Mouse (Mus musculus) lung, postnatal 0 days (tissue): ENCODE measurements around the gene Smox. TPM values are rescaled to one million over a fixed set of nuclear protein-coding genes. Genes with fewer than 3 reads are reported as not detected.

ENCODE experiments used
- ATAC-seq: fragments of 200-750 bp; cut with Nextera tagmentation; 2 replicates; pipeline ENCODE4 v1.8.0; 2017; ENCODE audit warnings: moderate library complexity
- DNase-seq: peaks from one replicate; pipeline ENCODE4 v3.0.0-alpha.2; 2016; ENCODE audit warnings: low spot score
- H3K27ac ChIP-seq: fragments of 300-500 bp; sonication (generic); 2 replicates; pipeline ENCODE4 v1.5.1; 2014; ENCODE audit warnings: antibody characterized with exemption, mild to moderate bottlenecking, low read length, mixed read lengths
- H3K27me3 ChIP-seq: fragments of 300-500 bp; sonication (generic); replicated peaks from 2 replicates; pipeline ENCODE4 v1.6.1; 2014; ENCODE audit warnings: low read length, mixed read lengths; ENCODE audit not compliant: insufficient read depth
- H3K36me3 ChIP-seq: fragments of 300-500 bp; sonication (generic); 2 replicates; pipeline ENCODE4 v1.6.1; 2014; ENCODE audit warnings: low read length, mixed read lengths; ENCODE audit not compliant: insufficient read depth
- H3K4me1 ChIP-seq: fragments of 300-500 bp; sonication (generic); 2 replicates; pipeline ENCODE4 v1.6.1; 2014; ENCODE audit warnings: antibody characterized with exemption, low read depth, low read length, mixed read lengths; ENCODE audit not compliant: insufficient read depth
- H3K4me2 ChIP-seq: fragments of 300-500 bp; sonication (generic); replicated peaks from 2 replicates; pipeline ENCODE4 v1.6.1; 2014; ENCODE audit warnings: low read depth, mild to moderate bottlenecking, low read length, moderate library complexity, mixed read lengths
- H3K4me3 ChIP-seq: fragments of 300-500 bp; sonication (generic); 2 replicates; pipeline ENCODE4 v1.5.1; 2014; ENCODE audit warnings: low read depth, low read length
- H3K9ac ChIP-seq: fragments of 300-500 bp; sonication (generic); replicated peaks from 2 replicates; pipeline ENCODE4 v1.6.1; 2014; ENCODE audit warnings: low read depth, mild to moderate bottlenecking
- H3K9me3 ChIP-seq: fragments of 300-500 bp; sonication (generic); 2 replicates; pipeline ENCODE4 v1.6.1; 2016; ENCODE audit warnings: low read length, mixed read lengths
- CTCF ChIP-seq: IDR thresholded peaks from 2 replicates; pipeline ENCODE4 v1.5.1; 2016; ENCODE audit warnings: antibody characterized with exemption, mild to moderate bottlenecking
- EP300 ChIP-seq: IDR thresholded peaks from 2 replicates; pipeline ENCODE4 v1.6.1; 2016; ENCODE audit warnings: antibody characterized with exemption, mild to moderate bottlenecking, control low read depth
- WGBS: fragments of 180-500 bp; shearing (Covaris S2); extraction: QIAGEN DNeasy Blood & Tissue Kit; methylation state at CpG from one replicate; pipeline ENCODE4 v1.1.7; 2014; 5-methylcytosine and 5-hydroxymethylcytosine counted together
- polyA plus RNA-seq: library from polyadenylated mRNA; unstranded; fragments of >200 nt; fragmentation: Nextera tagmentation; extraction: Ambion mirVana; gene quantifications from 2 replicates; pipeline ENCODE4 v1.2.1, GENCODE M21; 2015

Smox gene
- polyA plus RNA-seq, 1 experiment from 2014 or later: 31.0 TPM

GRCm38 (mm10) chr2:131545386-131546307 is 54.4 kb downstream of the Smox start:
- no peak overlapping the region; the same call in 1 of the 2 replicates for H3K9ac ChIP-seq
- WGBS: 2% methylated on average over 45 of the region's 45 CpGs
- no peaks in the 10 kb centered on the region for H3K9me3 ChIP-seq
- peak overlapping the region; percentile 81 for H3K4me2 ChIP-seq
- peak; percentile 65 for ATAC-seq
- no peak overlapping the region for H3K27ac ChIP-seq
- 0 out of 2 replicates have a peak, but pooled peaks cover 7% of the 10 kb centered on the region for H3K27me3 ChIP-seq
- DNase-seq: peak; percentile 72
- peak; percentile 75 for TF ChIP-seq CTCF
- TF ChIP-seq EP300: no peak
- peak overlapping the region; percentile 39 for H3K4me3 ChIP-seq
- peaks cover 9% of the 10 kb centered on the region; the same call in 1 of the 2 replicates for H3K4me1 ChIP-seq
- H3K36me3 ChIP-seq: no peaks in the 10 kb centered on the region

GRCm38 (mm10) chr2:131546308-131546700 is 55.0 kb downstream of the Smox start:
- no peak for ATAC-seq
- Histone ChIP-seq H3K4me1 (peaks cover 9% of the 10 kb centered on the region; the same call in 1 of the 2 replicates), H3K9ac (no peak overlapping the region; the same call in 1 of the 2 replicates), H3K27me3 (0 out of 2 replicates have a peak, but pooled peaks cover 7% of the 10 kb centered on the region), H3K27ac (no peak overlapping the region), H3K4me3 (peak overlapping the region; percentile 39), H3K4me2 (peak overlapping the region; percentile 81), H3K36me3 (no peaks in the 10 kb centered on the region), H3K9me3 (no peaks in the 10 kb centered on the region)
- WGBS: 5% methylated on average over 27 of the region's 27 CpGs
- TF ChIP-seq EP300 (no peak), CTCF (no peak)
- DNase-seq: no peak

GRCm38 (mm10) chr2:131546745-131547408 is 55.6 kb downstream of the Smox start:
- Histone ChIP-seq H3K36me3 (no peaks in the 10 kb centered on the region), H3K9ac (no peak overlapping the region), H3K27me3 (0 out of 2 replicates have a peak, but pooled peaks cover 7% of the 10 kb centered on the region), H3K27ac (no peak overlapping the region), H3K4me2 (peak overlapping the region; percentile 81; the same call in 1 of the 2 replicates), H3K4me1 (peaks cover 9% of the 10 kb centered on the region; the same call in 1 of the 2 replicates), H3K4me3 (no peak overlapping the region), H3K9me3 (no peaks in the 10 kb centered on the region)
- ATAC-seq (no peak), DNase-seq (peak; percentile 33)
- TF ChIP-seq EP300 (no peak), CTCF (no peak; the same call in 1 of the 2 replicates)
- WGBS: 12% methylated on average over 19 of the region's 19 CpGs

GRCm38 (mm10) chr2:131548330-131548729 is 57.0 kb downstream of the Smox start:
- Histone ChIP-seq H3K9me3 (no peaks in the 10 kb centered on the region), H3K27ac (no peak overlapping the region), H3K4me1 (peaks cover 9% of the 10 kb centered on the region; the same call in 1 of the 2 replicates), H3K27me3 (0 out of 2 replicates have a peak, but pooled peaks cover 7% of the 10 kb centered on the region), H3K4me2 (no peak overlapping the region), H3K36me3 (no peaks in the 10 kb centered on the region), H3K9ac (no peak overlapping the region), H3K4me3 (no peak overlapping the region)
- 72% methylated on average over 2 of the region's 2 CpGs for WGBS
- ATAC-seq (no peak), DNase-seq (no peak)
- no peak for TF ChIP-seq CTCF
- TF ChIP-seq EP300: no peak

- H3K4me2 ChIP-seq: no peak overlapping the region
- 0 out of 2 replicates have a peak, but pooled peaks cover 7% of the 10 kb centered on the region for H3K27me3 ChIP-seq
- H3K4me3 ChIP-seq: no peak overlapping the region
- H3K27ac ChIP-seq: no peak overlapping the region
- H3K9me3 ChIP-seq: no peaks in the 10 kb centered on the region
- DNase-seq: no peak
- no peaks in the 10 kb centered on the region for H3K36me3 ChIP-seq
- H3K4me1 ChIP-seq: peaks cover 9% of the 10 kb centered on the region; the same call in 1 of the 2 replicates
- no peak for ATAC-seq
- TF ChIP-seq CTCF (no peak), EP300 (no peak)
- H3K9ac ChIP-seq: no peak overlapping the region
- 76% methylated on average over 5 of the region's 5 CpGs for WGBS
Observed at GRCm38 (mm10) chr2:131549090-131549489, 57.8 kb downstream of the Smox start.

- H3K27ac ChIP-seq: no peak overlapping the region
- WGBS: 74% methylated on average over 2 of the region's 2 CpGs
- 0 out of 2 replicates have a peak, but pooled peaks cover 7% of the 10 kb centered on the region for H3K27me3 ChIP-seq
- H3K36me3 ChIP-seq: no peaks in the 10 kb centered on the region
- H3K9ac ChIP-seq: no peak overlapping the region
- no peaks in the 10 kb centered on the region for H3K9me3 ChIP-seq
- DNase-seq: no peak
- H3K4me2 ChIP-seq: no peak overlapping the region
- TF ChIP-seq CTCF: no peak
- TF ChIP-seq EP300: no peak
- peaks cover 9% of the 10 kb centered on the region; the same call in 1 of the 2 replicates for H3K4me1 ChIP-seq
- H3K4me3 ChIP-seq: no peak overlapping the region
- ATAC-seq: no peak
Observed at GRCm38 (mm10) chr2:131550474-131550873, 59.2 kb downstream of the Smox start.
